9 mouse cellular contexts compared by ENCODE assay signal in the genomic region with DNA sequence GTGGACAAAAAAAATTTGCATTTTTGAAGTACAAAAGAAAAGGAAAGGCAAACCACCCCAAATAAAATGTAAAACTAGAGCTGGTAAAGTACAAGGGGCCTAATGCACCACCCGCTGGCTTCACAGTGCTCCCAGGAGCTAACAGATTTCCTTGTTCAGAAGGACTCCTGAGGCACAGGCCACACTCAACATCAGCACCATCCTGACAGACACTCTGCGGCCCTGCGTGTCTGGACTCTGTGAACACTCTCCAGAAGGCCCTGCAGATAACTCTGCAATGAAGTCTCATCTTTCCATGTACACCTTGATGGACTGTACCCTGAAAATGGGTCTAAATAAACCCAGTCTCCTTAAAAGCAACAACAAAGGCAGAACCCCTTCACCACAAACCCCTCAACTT. TPM values are rescaled to one million over a fixed set of nuclear protein-coding genes. Genes with fewer than 3 reads are reported as not detected.
DNase-seq lines count a peak whose midpoint lies in the region; ATAC-seq and TF ChIP-seq lines count a peak whose summit lies in the region.
"Had no signal": no experiment of that assay in that cellular context is flagged by ENCODE, and none has a peak within 500 bp of the region (broad histone marks: within the 10 kb centered on the region; RNA-seq: fewer than 3 reads in every experiment).

No protein-coding gene starts in this region.

- H3K27ac ChIP-seq in kidney, embryonic 14.5 days (ENCODE audit: low read depth, low read length) = peak overlapping the region; percentile 59; the same call in 1 of the 2 replicates
- H3K27ac ChIP-seq in embryonic facial prominence, embryonic 10.5 days (replicated peaks) = peak overlapping the region; percentile 62
- peak overlapping the region; percentile 15; the same call in 1 of the 2 replicates for H3K27ac ChIP-seq in embryonic fibroblast, embryonic 13.5 days (ENCODE audit: insufficient read depth, low read length)
- 0 out of 2 replicates have a peak overlapping the region, but pooled peaks have one; percentile 23 for H3K27ac ChIP-seq in limb, embryonic 15.5 days

- TF ChIP-seq POLR2A in embryonic fibroblast, embryonic 13.5 days (IDR thresholded peaks at IDR 0.05; ENCODE audit: low read depth, low read length) = no peak

- peak; percentile 68; the same call in 1 of the 2 replicates for ATAC-seq in kidney, embryonic 14.5 days (ENCODE audit: low FRiP score, low TSS enrichment)
- ATAC-seq in limb, embryonic 15.5 days (ENCODE audit: insufficient number of reproducible peaks, low FRiP score, low TSS enrichment, low read depth) = no peak

- 70% methylated on average over 3 of the region's 3 CpGs for WGBS in kidney, embryonic 14.5 days
- 62% methylated on average over 3 of the region's 3 CpGs for WGBS in embryonic facial prominence, embryonic 10.5 days
- 39% methylated on average over 3 of the region's 3 CpGs for WGBS in limb, embryonic 15.5 days

- H3K27me3 ChIP-seq in kidney, embryonic 14.5 days (ENCODE audit: control insufficient read depth, insufficient read depth, low read length) = no peaks in the 10 kb centered on the region
- no peaks in the 10 kb centered on the region for H3K27me3 ChIP-seq in embryonic facial prominence, embryonic 10.5 days (replicated peaks; ENCODE audit: low read depth, poor library complexity, severe bottlenecking)
- H3K27me3 ChIP-seq in limb, embryonic 15.5 days = no peaks in the 10 kb centered on the region

- no peaks in the 10 kb centered on the region for H3K9me3 ChIP-seq in kidney, embryonic 14.5 days (ENCODE audit: control insufficient read depth, low read length)
- H3K9me3 ChIP-seq in embryonic facial prominence, embryonic 10.5 days = 0 out of 2 replicates have a peak, but pooled peaks cover 2% of the 10 kb centered on the region
- H3K9me3 ChIP-seq in limb, embryonic 15.5 days = no peaks in the 10 kb centered on the region

- H3K4me1 ChIP-seq in kidney, embryonic 14.5 days (ENCODE audit: control insufficient read depth, insufficient read depth, low read length) = peaks cover 16% of the 10 kb centered on the region
- H3K4me1 ChIP-seq in embryonic facial prominence, embryonic 10.5 days = peaks cover 45% of the 10 kb centered on the region
- peaks cover 39% of the 10 kb centered on the region for H3K4me1 ChIP-seq in embryonic fibroblast, embryonic 13.5 days (ENCODE audit: control insufficient read depth, insufficient read depth, low read length)
- peaks cover 43% of the 10 kb centered on the region for H3K4me1 ChIP-seq in limb, embryonic 15.5 days

- peaks cover 13% of the 10 kb centered on the region for H3K36me3 ChIP-seq in kidney, embryonic 14.5 days (ENCODE audit: control insufficient read depth, insufficient read depth, low read length)
- peaks cover 51% of the 10 kb centered on the region for H3K36me3 ChIP-seq in embryonic facial prominence, embryonic 10.5 days (replicated peaks)
- H3K36me3 ChIP-seq in limb, embryonic 15.5 days = peaks cover 14% of the 10 kb centered on the region

- H3K9ac ChIP-seq in kidney, embryonic 14.5 days (ENCODE audit: low read depth, low read length) = no peak overlapping the region
- no peak overlapping the region for H3K9ac ChIP-seq in limb, embryonic 15.5 days

- DNase-seq in kidney, adult 11 months = no peak
- DNase-seq in embryonic facial prominence, embryonic 10.5 days (ENCODE audit: low spot score) = no peak
- DNase-seq in c-Kit-positive CD71-positive TER-119-positive erythroid progenitor cells, embryonic 14.5 days (ENCODE audit: low spot score) = no peak
- DNase-seq in adrenal gland, postnatal 10 days = no peak
- no peak for DNase-seq in spleen, postnatal 4 days (ENCODE audit: low spot score in 2 of 2)
- DNase-seq: liver had no signal

- H3K4me2 ChIP-seq in kidney, embryonic 14.5 days (replicated peaks; ENCODE audit: low read depth, low read length) = no peak overlapping the region
- no peak overlapping the region for H3K4me2 ChIP-seq in limb, embryonic 15.5 days

- TF ChIP-seq CTCF in embryonic fibroblast, embryonic 13.5 days (IDR thresholded peaks at IDR 0.05; ENCODE audit: borderline replicate concordance, insufficient read depth, low read length) = no peak

- no peak overlapping the region for H3K4me3 ChIP-seq in kidney, embryonic 14.5 days (ENCODE audit: low read length)
- no peak overlapping the region for H3K4me3 ChIP-seq in embryonic facial prominence, embryonic 10.5 days
- H3K4me3 ChIP-seq in embryonic fibroblast, embryonic 13.5 days (ENCODE audit: insufficient read depth, low read length) = no peak overlapping the region
- H3K4me3 ChIP-seq in limb, embryonic 15.5 days = no peak overlapping the region

RNA-seq across cellular contexts. Expression of a gene that starts 22.5 kb away (rescaled TPM):
- polyA plus RNA-seq in kidney, embryonic 14.5 days (2014; fragmentation: Nextera tagmentation; extraction: Ambion mirVana) = 147 and 172 TPM in 2 replicates
- 83.7 and 99.7 TPM in 2 replicates for polyA plus RNA-seq in embryonic facial prominence, embryonic 10.5 days (2016; fragmentation: Nextera tagmentation; extraction: Ambion mirVana)
- 244 and 317 TPM in 2 replicates for polyA plus RNA-seq in embryonic fibroblast, embryonic 13.5 days (2011; ENCODE audit: insufficient read length, low read depth, missing spikeins)
- 136 and 155 TPM in 2 replicates for polyA plus RNA-seq in limb, embryonic 15.5 days (2015; fragmentation: Nextera tagmentation; extraction: Ambion mirVana)
- 100 to 1,000 TPM; 160 to 178 TPM for total RNA-seq in adrenal gland, postnatal 10 days (2021)
